Mouse (Mus musculus) thymus, adult 2 months (tissue): ENCODE results near the gene Wnk2.

Experiments used
- CTCF ChIP-seq: fragments of 200-500 bp; IDR thresholded peaks from 2 replicates; pipeline ENCODE4 v1.5.1; 2012; ENCODE audit warnings: mild to moderate bottlenecking, control low read depth, low read length, moderate library complexity, borderline replicate concordance; ENCODE audit not compliant: control insufficient read depth, poor library complexity, insufficient read depth; ENCODE audit errors: extremely low read depth
- POLR2A ChIP-seq: fragments of 200-500 bp; IDR thresholded peaks from 2 replicates; pipeline ENCODE4 v1.6.1; 2012; ENCODE audit warnings: mild to moderate bottlenecking, low read length, control low read depth, moderate library complexity; ENCODE audit not compliant: control insufficient read depth, poor library complexity, insufficient read depth; ENCODE audit errors: extremely low read depth

GRCm38 (mm10) chr13:49142396-49142795, 5.4 kb downstream of the Wnk2 start:
- TF ChIP-seq POLR2A (no peak), CTCF (no peak)
